Mouse (Mus musculus): Measurements from ENCODE around the gene Tnfsf13.
A peak's percentile ranks its signal among the peaks of the same experiment; 100 is the strongest.

Gene Tnfsf13

GRCm38 (mm10) chr11:69680136-69680855, 5.3 kb downstream of the Tnfsf13 start:
- DNase-seq, result no peak

DNA sequence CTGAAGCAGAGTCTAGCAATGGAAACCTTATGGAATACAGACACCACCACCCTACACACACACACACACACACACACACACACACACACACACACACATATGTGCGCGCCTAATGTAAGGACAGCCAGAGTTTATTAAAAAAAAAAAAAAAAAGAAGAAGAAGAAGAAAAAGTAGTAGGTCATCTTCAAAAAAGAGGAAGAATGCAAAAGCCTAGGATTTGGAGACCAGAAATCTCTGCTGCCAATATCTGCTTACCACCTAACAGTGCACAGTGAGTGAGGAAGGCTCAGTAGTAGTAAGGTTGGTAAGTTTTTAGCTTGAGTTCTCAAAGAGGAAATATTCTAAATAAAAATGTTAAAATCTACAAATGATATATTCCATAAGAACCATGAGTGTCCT, 6.4 kb downstream of the Tnfsf13 start:
- no peak for DNase-seq

GRCm38 (mm10) chr11:69672211-69672706, 13.3 kb downstream of the Tnfsf13 start, which contains the start of gene Eif4a1:
Gene Eif4a1 (minus strand): TSS chr11:69672423.
- DNase-seq, result peak; percentile 99

DNA sequence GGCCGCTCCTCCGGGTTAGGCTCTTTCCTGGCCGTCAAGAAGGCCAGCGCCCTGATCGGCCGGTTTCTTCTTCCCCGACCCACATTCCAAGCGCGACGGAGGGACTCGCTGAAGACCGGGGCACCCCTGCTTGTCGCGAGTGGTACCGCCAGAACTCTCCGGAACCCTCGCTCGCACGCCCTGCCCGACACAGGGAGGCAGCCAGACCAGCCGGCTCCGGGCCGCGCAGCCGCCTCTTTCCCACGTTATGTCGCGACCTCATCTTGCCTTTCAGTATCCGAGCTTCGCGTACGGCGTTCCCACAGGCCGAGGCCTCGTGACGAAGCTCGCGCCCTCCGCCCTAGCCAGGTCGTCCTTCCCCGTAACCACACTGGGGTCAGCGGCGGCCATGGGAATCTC, 13.9 kb downstream of the Tnfsf13 start:
- DNase-seq, result no peak

DNA sequence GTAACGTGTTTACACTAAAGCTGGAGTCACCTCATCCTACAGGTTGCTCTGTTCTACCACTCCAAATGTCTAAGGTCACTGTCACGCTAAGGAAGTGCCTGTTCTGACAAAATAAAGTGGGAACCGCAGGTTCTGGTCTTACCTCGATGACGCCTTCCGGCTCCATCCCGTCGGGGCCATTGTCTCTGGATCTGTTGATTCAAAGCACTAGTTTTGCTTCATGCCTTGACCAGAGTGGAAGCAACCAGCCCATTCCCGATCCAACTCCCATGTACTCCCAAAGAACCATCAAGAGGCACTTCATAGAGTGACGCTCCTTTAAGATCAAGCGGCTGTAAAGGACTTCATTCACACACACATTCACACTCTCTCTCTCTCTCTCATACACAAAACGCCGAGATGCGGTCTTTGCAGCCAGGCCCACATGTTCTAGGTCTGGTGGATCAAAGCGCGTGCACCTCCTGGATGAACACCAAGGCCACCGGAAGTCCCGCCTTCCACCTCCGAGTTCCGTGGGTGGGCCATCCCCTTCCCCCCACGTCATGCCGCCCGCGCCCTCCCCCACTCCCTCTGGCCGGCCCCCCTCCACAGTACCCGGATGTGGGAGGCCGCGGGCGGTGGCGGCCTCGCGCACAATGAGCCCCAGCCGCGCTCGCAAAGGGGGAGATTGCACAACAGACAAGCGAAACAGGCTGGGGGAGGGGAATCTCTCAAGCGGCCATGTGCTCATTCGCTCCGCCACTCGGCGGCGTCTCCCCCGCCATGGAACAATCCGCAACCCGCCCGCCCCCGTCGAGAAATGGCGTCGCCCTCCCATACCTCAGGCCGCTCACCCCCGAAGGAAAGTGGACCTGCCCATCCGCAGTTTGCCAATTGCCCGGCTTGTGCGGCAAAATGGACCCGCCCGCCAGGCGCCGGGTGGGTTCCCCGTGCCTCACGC, 14.5 kb downstream of the Tnfsf13 start:
- DNase-seq, result peak; percentile 93

DNA sequence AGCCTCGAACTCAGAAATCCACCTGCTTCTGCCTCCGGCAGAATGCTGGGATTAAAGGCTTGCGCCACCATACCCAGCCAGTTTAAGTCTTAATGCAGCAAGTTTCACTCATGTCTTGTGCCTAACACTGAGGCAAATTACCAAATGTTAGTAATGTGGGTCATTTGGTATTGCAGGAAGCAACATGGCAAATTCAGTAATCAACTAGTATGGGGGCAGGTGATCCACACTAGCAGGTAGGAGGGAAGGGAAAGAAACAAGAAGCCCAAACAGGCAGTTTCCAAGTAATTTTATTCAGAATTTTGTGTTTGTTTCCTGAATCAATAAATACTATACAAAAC, 18.9 kb downstream of the Tnfsf13 start:
- DNase-seq, result no peak

DNA sequence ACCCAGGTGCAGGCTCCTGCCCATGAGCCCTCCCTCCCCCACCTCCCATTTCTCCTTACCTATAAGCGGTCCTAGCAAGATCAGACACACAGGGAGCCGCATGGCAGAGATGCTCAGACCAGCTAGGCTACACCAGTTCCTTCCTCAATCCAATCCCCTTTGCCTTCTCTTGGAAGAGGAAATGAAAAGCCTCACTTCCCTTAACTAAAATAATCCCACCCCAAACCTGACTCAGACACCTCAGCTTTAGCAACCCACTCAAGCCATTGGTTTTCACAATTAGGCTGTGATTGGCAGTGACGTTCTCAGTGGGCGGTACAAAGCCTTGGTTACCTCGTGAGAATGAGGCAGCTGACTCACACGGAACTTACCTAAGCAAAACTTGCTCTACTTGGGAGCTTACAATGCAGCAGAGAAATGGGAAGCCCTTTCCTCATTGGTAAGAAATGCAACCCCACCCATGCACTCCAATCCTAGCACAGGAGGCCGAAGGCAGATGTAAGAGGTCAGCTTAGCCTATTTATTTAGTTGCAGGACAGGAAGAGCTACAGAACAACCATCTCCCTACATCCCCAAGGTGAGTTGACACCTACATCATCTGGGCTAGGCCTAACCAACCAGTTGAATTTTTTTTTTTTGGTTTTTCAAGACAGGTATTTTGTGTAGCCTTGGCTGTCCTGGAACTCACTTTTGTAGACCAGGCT, 19.5 kb downstream of the Tnfsf13 start, which contains the start of gene Cd68:
Gene Cd68, minus strand, starts transcription at position 193 of the 704 bp plus-strand sequence.
- peak; percentile 58 for DNase-seq

DNA sequence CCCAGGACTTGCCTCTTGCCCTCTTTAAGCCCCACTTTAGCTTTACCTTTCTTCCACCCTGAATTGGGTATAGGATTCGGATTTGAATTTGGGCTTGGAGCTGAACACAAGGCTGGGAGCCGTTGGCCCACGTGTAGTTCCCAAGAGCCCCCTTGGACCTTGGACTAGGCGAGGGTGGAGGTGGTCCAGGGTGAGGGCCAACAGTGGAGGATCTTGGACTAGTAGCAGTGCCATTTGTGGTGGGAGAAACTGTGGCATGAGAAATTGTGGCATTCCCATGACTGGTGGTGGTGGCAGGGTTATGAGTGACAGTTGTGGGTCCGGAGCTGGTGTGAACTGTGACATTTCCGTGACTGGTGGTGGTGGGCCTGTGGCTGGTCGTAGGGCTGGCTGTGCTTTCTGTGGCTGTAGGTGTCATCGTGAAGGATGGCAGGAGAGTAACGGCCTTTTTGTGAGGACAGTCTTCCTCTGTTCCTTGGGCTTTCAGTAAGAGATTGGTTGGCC, 20.1 kb downstream of the Tnfsf13 start:
- DNase-seq, result no peak

DNA sequence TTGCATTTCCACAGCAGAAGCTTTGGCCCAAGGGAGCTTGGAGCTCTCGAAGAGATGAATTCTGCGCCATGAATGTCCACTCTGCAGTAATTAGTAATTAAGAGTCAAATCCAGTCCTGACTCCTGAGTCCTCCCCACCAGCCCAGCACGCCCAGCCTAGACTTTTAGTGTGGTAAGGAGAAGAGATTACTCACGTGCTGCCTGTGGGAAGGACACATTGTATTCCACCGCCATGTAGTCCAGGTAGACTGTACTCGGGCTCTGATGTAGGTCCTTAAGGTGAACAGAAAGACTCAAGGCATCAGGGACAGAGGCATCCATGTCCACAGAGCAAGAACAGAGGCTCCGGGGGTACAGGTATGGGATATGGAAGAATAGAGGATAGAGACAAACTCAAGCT, 20.7 kb downstream of the Tnfsf13 start:
- no peak for DNase-seq

GRCm38 (mm10) chr11:69663795-69664194, 21.8 kb downstream of the Tnfsf13 start:
- DNase-seq, result no peak

- no peak for DNase-seq
Measured at GRCm38 (mm10) chr11:69662967-69663671, 22.5 kb downstream of the Tnfsf13 start.

DNA sequence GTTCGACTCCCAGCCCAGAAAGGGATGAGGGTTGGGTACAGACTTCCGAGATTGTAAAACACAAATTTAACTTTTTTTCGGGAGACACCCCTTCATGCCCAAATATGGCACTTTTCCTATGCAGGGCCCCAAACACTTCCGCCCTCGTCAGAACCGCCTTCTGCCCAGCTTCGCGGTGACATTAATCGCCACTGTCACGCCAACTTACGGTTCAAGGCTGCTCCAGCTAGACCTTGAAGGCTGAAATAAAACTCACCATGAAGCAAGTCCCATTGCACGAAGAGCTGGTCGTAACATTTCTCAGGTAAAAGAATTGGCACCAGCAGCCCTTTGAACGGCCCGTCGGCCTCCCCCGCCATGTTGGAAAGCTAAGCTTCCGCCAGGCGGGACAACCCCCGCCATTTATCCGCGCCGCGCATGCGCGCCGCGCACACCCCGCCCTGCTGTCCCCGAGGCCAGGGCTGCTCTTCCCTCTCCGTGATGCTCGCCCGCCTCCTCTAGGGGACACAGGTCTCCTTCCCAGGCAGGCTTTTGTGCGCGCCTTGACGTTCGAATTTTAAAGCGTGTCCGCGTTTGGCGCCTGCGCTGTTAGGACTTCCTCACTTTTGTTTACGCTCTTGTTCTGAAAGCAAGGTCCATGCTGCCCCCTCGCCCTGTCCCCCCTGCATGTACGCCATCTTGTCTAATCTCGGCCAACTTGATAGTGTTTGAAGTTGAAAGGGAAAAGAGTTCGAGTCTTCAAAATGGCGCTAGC, 23.2 kb downstream of the Tnfsf13 start, which contains the start of gene Mpdu1:
Gene Mpdu1, minus strand, starts transcription at position 430 of the 754 bp plus-strand sequence.
- peak; percentile 92 for DNase-seq

- DNase-seq, result no peak
Measured at GRCm38 (mm10) chr11:69661221-69661881, 24.2 kb downstream of the Tnfsf13 start.

DNA sequence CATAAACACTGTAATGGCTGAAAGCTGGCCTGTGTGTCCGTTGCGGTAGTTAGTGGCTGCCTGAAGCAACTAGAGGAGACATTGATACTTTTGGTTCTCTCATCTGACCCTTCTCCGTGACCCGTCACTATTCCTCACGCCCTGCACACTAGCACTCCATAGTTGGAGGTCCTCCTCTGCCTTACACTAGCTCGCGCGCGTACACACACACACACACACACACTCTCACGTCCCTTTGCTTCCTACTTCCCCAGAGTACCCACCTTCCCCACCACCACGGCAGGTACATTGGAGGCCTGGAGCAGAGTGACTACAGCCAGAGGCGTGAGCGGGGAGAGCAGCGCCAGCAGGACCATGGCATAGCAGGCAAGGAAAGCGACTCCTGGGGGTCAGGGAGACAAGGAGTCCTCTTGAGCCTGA, 28.1 kb downstream of the Tnfsf13 start:
- no peak for DNase-seq

DNA sequence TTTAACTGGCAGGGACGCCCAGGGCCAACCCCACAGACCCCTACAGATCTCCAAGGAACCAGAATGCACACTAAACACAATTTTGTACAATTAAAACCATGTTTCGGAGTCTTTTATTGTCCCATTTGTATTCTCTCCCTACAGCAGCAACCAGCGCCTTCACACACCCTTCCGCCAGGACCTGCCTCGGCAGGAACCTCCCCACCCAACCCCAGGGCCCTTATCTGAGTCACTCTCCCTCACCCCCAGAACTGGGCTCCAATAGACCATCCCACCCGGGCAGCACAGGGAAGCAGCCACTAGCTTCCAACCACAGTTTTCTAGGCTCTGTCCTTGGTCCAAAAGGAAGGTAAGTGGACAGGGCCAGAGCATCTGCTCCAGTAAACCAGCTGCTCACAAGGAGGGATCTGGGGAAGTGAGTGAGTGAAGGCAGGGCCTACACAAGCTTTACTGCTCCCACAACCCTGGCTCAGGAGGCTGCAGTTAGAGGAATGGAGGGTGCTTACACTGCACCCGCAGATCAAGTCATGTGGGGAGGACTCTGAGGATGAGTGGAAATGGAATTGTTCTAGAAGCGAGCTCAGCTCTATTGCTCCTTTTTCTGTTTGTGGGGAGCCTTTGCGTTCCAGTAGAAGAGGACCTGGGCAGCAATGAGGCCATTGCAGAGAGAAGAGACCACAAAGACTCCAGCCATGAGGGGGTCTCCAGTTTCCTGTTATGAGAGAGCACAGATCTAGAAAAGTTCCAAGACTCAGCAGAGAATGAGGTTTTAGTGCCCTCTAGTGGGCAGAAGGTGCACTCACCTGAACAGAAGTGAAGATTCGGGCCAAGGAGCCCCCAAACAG, 28.7 kb downstream of the Tnfsf13 start:
- DNase-seq, result no peak

DNA sequence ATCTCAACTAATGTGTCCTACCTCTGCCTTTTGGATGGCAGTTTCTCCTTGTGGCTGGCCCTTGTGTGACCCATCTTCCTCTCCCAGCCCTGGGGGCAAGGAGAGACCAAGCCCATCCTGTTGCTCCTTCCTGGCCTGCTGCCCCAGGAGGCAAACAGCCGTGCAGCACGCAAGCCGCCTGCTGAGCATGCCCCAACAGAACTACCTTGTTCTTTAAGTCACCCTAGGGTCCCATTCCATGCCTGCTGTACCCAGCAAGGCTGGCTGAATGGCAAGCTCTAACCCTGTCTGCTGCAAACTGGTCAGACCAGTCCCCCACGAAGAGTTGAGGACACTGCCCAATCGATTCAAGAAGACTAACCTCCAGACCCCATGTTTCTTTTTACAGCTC, 29.5 kb downstream of the Tnfsf13 start:
- no peak for DNase-seq

- DNase-seq, result peak; percentile 79
Measured at GRCm38 (mm10) chr11:69655264-69656064, 30.1 kb downstream of the Tnfsf13 start, which contains the start of gene Sox15. Gene Sox15 (plus strand): TSS chr11:69655314.

- no peak for DNase-seq
Measured at GRCm38 (mm10) chr11:69654760-69655159, 30.8 kb downstream of the Tnfsf13 start.

DNA sequence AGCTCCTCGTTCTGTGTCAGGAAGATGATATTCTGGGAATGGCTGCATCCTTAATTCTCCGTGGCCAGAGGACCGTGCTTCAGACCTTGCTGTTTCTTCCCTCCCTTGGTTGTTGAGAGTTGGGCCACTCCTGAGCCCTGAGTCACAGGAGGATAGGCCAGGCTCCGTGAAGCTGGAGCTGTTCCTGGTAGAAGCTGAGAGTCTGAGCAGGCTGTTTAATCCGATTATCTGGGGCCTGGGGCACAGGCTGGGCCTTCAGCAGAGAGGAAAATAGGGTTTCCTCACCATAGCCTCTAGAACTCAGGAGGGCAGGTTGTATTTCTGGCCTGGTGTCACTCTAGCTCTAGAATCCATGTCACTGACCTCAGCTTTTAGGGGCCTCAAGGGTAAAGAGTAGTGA, 32.2 kb downstream of the Tnfsf13 start:
- DNase-seq, result no peak

Measured in right cerebral cortex, postnatal 14 days (tissue).